Mouse (Mus musculus) limb, embryonic 15.5 days (tissue): ENCODE measurements at regions not wholly inside any gene's neighbourhood (a gene's known extent, or its start where the extent isn't known, plus 50 kb on each side); places are given as distances from the start of the nearest gene placed in this dataset.

Experiments used
- ATAC-seq: fragments of 200-750 bp; cut with Nextera tagmentation; 2 replicates; pipeline ENCODE4 v1.8.0; 2017; ENCODE audit warnings: low read depth, moderate TSS enrichment; ENCODE audit not compliant: insufficient number of reproducible peaks, low FRiP score, low TSS enrichment
- H3K27ac ChIP-seq: fragments of 300-500 bp; sonication (generic); 2 replicates; pipeline ENCODE4 v1.5.1; 2015; ENCODE audit warnings: moderate library complexity, mild to moderate bottlenecking, inconsistent platforms
- H3K27me3 ChIP-seq: fragments of 300-500 bp; sonication (generic); 2 replicates; pipeline ENCODE4 v1.6.1; 2015; ENCODE audit warnings: inconsistent platforms
- H3K36me3 ChIP-seq: fragments of 300-500 bp; sonication (generic); 2 replicates; pipeline ENCODE4 v1.6.1; 2015; ENCODE audit warnings: inconsistent platforms
- H3K4me1 ChIP-seq: fragments of 300-500 bp; sonication (generic); 2 replicates; pipeline ENCODE4 v1.6.1; 2015; ENCODE audit warnings: inconsistent platforms
- H3K4me2 ChIP-seq: fragments of 300-500 bp; sonication (generic); 2 replicates; pipeline ENCODE4 v1.6.1; 2015; ENCODE audit warnings: mild to moderate bottlenecking, inconsistent platforms
- H3K4me3 ChIP-seq: fragments of 300-500 bp; sonication (generic); 2 replicates; pipeline ENCODE4 v1.5.1; 2015; ENCODE audit warnings: mild to moderate bottlenecking, inconsistent platforms
- H3K9ac ChIP-seq: fragments of 300-500 bp; sonication (generic); 2 replicates; pipeline ENCODE4 v1.6.1; 2015; ENCODE audit warnings: inconsistent platforms
- H3K9me3 ChIP-seq: fragments of 300-500 bp; sonication (generic); 2 replicates; pipeline ENCODE4 v1.6.1; 2016; ENCODE audit warnings: inconsistent platforms
- WGBS: fragments of 180-500 bp; shearing (Covaris S2); methylation state at CpG from one replicate; pipeline ENCODE4 v1.1.7; 2015; 5-methylcytosine and 5-hydroxymethylcytosine counted together

DNA sequence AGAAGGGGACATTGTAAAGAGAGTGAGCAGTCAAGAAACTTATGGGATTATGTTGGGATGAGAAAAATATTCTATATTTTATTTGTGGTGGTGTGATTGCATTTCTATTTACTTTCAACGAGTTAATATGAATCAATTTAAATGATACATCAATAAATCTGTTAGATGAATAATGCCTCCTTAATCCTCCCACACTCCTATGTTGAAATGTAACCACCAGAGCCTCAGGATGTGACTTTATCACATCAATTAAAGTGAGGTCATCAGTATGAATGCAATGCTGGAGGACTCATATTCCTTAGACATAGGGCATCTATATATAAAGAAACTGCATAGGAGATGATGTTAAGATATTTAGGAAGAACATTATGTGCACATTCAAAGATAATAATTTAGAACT is 1195.3 kb upstream of the Cited2 start:
- H3K4me1 ChIP-seq = no peaks in the 10 kb centered on the region
- no peak overlapping the region for H3K27ac ChIP-seq
- ATAC-seq = no peak
- H3K27me3 ChIP-seq = no peaks in the 10 kb centered on the region
- H3K9me3 ChIP-seq = no peaks in the 10 kb centered on the region
- H3K4me2 ChIP-seq = no peak overlapping the region
- H3K4me3 ChIP-seq = no peak overlapping the region
- 70% methylated on average over 1 of the region's 1 CpGs for WGBS
- no peak overlapping the region for H3K9ac ChIP-seq
- H3K36me3 ChIP-seq = no peaks in the 10 kb centered on the region

DNA sequence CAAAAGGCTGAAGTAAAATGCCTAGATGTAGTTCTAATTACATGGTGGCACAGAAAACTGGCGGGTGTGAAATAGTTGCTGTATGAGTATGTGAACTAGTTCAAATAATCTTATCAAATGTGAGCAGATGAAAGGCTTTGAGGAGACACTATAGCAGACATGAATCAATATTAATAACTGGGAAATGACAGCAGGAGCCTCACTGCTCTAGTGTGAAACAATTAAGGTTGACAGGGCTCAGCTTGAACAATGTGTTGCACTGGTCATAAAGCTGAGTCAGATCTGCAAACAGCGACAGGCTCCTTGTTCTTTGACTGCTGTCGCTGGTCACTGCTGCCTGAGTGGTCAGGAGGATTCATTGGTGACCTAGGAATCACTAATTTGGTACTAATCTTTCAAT is 1185.4 kb upstream of the Cited2 start:
- Histone ChIP-seq H3K9me3 (no peaks in the 10 kb centered on the region), H3K27ac (no peak overlapping the region), H3K4me1 (no peaks in the 10 kb centered on the region), H3K4me2 (no peak overlapping the region), H3K27me3 (no peaks in the 10 kb centered on the region), H3K4me3 (no peak overlapping the region), H3K36me3 (no peaks in the 10 kb centered on the region), H3K9ac (no peak overlapping the region)
- 55% methylated on average over 3 of the region's 3 CpGs for WGBS
- ATAC-seq = no peak

DNA sequence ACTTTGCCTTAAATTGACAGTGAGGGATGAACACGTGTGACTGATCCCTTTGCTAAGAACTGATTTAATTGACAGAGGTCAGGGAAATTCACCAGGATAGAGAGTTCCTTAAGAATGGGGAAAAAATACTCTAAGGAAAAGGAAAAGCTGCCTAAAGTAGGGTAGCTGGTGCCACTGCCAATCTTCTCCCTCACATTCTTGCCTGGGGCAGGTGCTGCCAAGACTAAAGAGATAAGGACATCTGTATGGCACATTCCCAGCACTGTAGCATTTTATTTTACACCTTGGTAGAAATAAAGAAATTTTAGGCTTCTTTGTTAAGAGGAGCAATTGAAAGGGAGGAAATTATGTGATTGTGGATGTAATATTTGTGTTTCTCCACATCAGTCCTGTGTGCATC is 1184.6 kb upstream of the Cited2 start:
- ATAC-seq = no peak
- Histone ChIP-seq H3K36me3 (no peaks in the 10 kb centered on the region), H3K27me3 (no peaks in the 10 kb centered on the region), H3K4me3 (no peak overlapping the region), H3K4me2 (no peak overlapping the region), H3K4me1 (no peaks in the 10 kb centered on the region), H3K27ac (no peak overlapping the region), H3K9me3 (no peaks in the 10 kb centered on the region), H3K9ac (no peak overlapping the region)
- WGBS = 33% methylated on average over 1 of the region's 1 CpGs

DNA sequence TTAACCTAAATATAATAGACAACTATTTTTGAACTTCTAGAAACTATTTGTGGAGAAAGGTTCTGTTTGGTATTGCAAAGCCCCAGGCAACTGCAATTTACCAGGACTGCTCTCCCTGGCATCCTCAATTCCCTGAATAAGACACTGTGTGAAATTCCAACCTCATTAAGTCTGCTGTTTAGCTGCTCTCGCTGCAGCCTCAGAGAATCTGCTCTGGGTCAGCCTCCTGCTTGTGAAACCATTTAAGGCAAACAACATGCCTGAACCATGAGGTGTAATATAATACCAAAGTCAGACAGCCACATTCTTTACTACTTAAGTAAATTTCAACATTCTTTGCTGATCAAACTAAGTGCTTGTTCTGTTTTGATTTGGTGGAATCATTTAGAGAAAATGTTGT is 1177.6 kb upstream of the Cited2 start:
- H3K27me3 ChIP-seq = no peaks in the 10 kb centered on the region
- H3K27ac ChIP-seq = peak overlapping the region; percentile 47; the same call in 1 of the 2 replicates
- 8% methylated on average over 1 of the region's 1 CpGs for WGBS
- H3K4me1 ChIP-seq = no peaks in the 10 kb centered on the region
- no peaks in the 10 kb centered on the region for H3K9me3 ChIP-seq
- no peaks in the 10 kb centered on the region for H3K36me3 ChIP-seq
- H3K4me2 ChIP-seq = no peak overlapping the region
- no peak overlapping the region for H3K9ac ChIP-seq
- no peak for ATAC-seq
- H3K4me3 ChIP-seq = no peak overlapping the region

DNA sequence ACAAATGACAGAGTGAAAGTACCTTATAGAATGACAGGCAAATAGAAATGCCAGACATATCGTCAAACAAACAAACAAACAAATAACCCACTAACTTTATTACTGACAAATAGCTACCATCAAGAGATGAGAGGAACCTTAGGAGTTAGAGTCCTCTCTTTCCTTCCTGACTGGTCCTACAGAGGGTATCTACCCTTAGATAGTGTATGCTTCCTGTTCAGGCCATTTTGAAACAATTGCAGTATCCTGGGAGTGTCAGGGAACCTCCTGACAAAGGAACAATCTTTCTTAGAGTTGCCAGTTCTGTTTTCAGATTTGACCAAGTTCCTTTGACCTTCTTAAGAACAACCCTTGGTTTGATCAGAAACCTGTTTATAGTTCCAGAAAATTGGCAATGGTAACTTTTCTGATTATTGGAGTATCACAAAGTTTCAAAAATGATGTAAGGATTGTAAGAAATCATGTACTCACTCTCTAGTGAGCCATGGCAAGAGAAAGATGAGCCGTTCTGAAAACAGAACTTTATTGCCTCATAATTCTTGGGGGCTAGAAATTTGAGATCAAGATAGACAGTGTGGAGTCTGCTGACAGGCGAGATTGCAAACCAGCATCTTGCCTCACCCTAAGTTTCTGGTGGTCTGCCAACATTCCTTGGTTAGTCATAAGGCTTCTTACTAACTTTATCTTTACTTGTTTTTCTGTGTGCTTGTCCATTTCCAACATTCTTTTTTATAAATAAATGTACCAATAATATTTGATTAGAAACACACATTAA is 1170.0 kb upstream of the Cited2 start:
- Histone ChIP-seq H3K4me3 (no peak overlapping the region), H3K4me2 (no peak overlapping the region), H3K9me3 (no peaks in the 10 kb centered on the region), H3K9ac (no peak overlapping the region), H3K36me3 (no peaks in the 10 kb centered on the region), H3K27me3 (no peaks in the 10 kb centered on the region), H3K4me1 (no peaks in the 10 kb centered on the region), H3K27ac (peak overlapping the region; percentile 54; the same call in 1 of the 2 replicates)
- ATAC-seq = no peak
- WGBS = 35% methylated on average over 3 of the region's 3 CpGs

DNA sequence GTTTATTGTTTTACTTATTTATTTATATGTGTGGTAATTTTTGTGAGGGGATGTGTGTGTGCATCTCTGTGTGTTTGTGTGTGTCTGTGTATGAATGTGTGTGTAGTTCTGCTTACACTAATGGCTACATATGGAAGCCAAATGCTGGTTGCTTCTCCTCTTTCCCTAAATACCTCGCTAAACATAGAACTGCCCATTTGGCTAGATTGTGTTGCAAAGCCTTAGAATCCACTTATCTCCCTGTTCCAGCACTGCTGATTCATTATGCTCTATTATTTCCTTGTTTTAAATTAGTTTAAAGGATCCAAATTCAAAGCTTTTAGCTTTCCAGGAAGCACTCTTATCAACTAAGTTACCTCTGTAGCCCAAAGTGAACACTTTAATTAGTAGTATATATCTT is 1148.5 kb upstream of the Cited2 start:
- no peak for ATAC-seq
- WGBS = 67% methylated on average over 1 of the region's 1 CpGs
- no peak overlapping the region for H3K27ac ChIP-seq
- H3K4me3 ChIP-seq = no peak overlapping the region
- H3K9me3 ChIP-seq = no peaks in the 10 kb centered on the region
- H3K27me3 ChIP-seq = no peaks in the 10 kb centered on the region
- H3K4me1 ChIP-seq = no peaks in the 10 kb centered on the region
- no peak overlapping the region for H3K9ac ChIP-seq
- no peaks in the 10 kb centered on the region for H3K36me3 ChIP-seq
- no peak overlapping the region for H3K4me2 ChIP-seq

DNA sequence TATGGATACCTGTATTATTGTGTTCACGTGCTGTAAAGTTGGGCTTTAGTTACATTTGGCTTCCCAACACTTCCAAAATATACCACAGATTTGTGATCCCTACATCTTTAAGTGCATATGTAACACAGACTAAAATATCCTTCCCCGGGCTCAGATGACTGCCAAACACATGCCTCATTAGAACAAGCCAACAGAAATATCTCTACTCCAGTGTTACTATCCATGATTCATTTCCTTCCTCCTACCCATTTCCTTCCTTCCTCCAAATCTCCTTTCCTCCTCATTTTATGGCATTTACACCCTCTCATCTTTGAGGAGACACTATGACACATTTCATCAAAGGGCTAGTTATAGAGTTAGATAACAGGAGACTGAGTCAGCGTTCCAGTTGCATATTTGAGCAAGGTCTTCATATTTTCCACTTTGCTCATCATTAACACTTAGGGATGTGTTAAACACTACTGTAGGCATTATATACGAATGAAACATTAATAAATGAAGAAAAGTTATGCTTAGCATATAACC is 1144.4 kb upstream of the Cited2 start:
- Histone ChIP-seq H3K27me3 (no peaks in the 10 kb centered on the region), H3K4me3 (no peak overlapping the region), H3K4me1 (no peaks in the 10 kb centered on the region), H3K4me2 (no peak overlapping the region), H3K27ac (no peak overlapping the region), H3K9ac (no peak overlapping the region), H3K9me3 (no peaks in the 10 kb centered on the region), H3K36me3 (no peaks in the 10 kb centered on the region)
- WGBS = 80% methylated on average over 4 of the region's 4 CpGs
- no peak for ATAC-seq

DNA sequence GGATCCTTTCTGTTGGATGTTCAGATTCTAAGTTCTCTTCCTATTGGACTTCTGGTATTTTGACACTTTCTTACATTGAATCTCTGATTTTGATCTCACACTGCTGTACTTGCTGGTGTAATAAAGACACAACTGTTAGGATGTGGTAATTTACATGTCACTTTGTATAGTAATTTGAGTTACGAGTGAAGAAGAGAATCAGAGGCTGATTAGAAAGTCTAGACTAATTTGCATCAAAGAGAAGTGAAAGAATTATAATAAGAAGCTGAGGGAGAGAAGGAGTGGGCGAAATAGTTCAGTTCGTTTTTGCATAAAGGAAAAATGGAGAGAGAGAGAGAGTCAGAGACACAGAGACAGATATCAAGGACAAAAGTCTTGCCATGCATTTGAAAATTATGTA is 1142.8 kb upstream of the Cited2 start:
- H3K27ac ChIP-seq = no peak overlapping the region
- H3K4me3 ChIP-seq = no peak overlapping the region
- no peaks in the 10 kb centered on the region for H3K9me3 ChIP-seq
- ATAC-seq = no peak
- 87% methylated on average over 3 of the region's 3 CpGs for whole genome bisulfite sequencing
- H3K4me1 ChIP-seq = no peaks in the 10 kb centered on the region
- no peak overlapping the region for H3K4me2 ChIP-seq
- no peaks in the 10 kb centered on the region for H3K36me3 ChIP-seq
- no peak overlapping the region for H3K9ac ChIP-seq
- no peaks in the 10 kb centered on the region for H3K27me3 ChIP-seq

DNA sequence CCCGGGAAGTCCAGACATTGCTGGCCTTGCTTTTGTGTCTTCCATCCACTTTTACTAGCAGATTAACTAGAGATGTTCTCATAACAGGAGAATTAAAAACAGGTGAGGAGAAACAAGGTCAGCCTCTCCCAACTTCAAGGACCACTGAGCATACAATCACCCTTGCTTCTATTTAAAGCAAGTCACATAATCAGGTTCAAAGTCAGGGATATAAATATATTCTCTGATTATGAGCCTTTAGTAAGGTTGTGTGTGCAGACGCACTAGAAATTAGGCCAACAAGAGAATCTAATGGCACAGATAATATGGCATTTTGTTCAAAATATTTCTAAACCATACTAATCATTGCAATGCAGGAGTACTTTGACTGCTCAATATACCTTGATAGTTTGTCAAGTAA is 1134.2 kb upstream of the Cited2 start:
- Histone ChIP-seq H3K27ac (no peak overlapping the region), H3K4me3 (no peak overlapping the region), H3K36me3 (no peaks in the 10 kb centered on the region), H3K9me3 (no peaks in the 10 kb centered on the region), H3K4me2 (no peak overlapping the region), H3K4me1 (no peaks in the 10 kb centered on the region), H3K9ac (no peak overlapping the region), H3K27me3 (no peaks in the 10 kb centered on the region)
- 51% methylated on average over 2 of the region's 2 CpGs for WGBS
- no peak for ATAC-seq

DNA sequence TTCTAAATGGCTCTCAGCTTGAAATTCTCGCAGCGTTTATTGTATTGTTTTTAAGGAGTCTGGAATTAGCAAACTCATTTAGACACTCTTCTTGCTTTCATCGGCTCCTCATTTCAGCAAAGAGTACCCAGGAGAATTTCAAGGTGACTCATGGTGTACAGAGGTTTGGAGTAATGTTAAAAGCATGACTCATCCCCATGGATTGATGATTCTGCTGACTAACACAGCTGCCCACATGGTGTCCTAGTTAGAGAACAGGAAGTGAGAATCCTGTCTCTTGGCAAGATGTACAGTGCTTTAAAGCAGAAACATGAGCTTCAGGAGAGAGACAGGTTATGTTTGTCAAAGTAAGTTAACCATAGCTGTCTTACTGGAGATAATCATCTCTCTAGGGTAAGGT is 1133.6 kb upstream of the Cited2 start:
- no peak for ATAC-seq
- H3K9me3 ChIP-seq = no peaks in the 10 kb centered on the region
- no peak overlapping the region for H3K4me3 ChIP-seq
- H3K9ac ChIP-seq = no peak overlapping the region
- no peaks in the 10 kb centered on the region for H3K4me1 ChIP-seq
- no peaks in the 10 kb centered on the region for H3K27me3 ChIP-seq
- no peaks in the 10 kb centered on the region for H3K36me3 ChIP-seq
- 71% methylated on average over 3 of the region's 3 CpGs for WGBS
- no peak overlapping the region for H3K27ac ChIP-seq
- no peak overlapping the region for H3K4me2 ChIP-seq

DNA sequence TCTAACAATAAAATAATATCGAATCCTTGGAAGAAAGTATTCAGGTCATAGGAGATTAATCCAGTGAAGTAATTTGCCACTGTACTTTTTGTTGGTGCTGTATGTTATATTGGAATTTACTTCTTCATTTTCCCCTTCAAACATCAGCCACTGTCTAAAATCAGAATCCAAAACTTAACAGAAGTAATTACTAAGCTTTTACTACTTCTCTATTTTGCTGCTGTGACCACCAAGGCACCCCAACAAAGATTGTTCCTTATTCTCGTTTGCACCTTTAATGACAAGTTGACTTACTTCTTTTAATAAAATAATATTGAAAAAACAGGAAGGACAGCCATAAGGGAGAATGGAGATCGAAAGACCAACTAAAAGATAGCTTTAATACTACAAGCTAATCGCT is 1130.1 kb upstream of the Cited2 start:
- no peak for ATAC-seq
- Histone ChIP-seq H3K4me1 (no peaks in the 10 kb centered on the region), H3K4me3 (no peak overlapping the region), H3K9me3 (no peaks in the 10 kb centered on the region), H3K27ac (no peak overlapping the region), H3K36me3 (no peaks in the 10 kb centered on the region), H3K27me3 (no peaks in the 10 kb centered on the region), H3K9ac (no peak overlapping the region), H3K4me2 (no peak overlapping the region)
- 86% methylated on average over 4 of the region's 4 CpGs for WGBS

DNA sequence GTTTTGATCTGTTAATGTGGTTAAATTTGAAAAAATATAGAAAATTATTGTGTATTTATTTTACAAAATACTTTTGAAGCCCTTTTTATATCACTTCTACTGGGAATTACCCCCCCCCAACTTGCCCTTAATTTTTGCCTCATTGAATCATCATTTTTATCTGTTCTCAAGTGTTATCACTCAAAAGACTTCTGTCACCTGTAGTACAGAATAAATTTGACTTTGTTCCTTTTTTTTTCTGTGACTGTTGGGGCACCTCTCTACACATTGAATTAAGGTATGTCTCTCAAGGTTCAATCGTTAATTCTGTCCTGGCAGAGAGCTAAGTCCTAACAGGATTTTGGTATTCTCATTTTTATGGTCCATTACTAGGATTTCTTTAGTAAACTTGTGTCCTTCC is 1123.0 kb upstream of the Cited2 start:
- no peak overlapping the region for H3K4me3 ChIP-seq
- H3K36me3 ChIP-seq = no peaks in the 10 kb centered on the region
- H3K27me3 ChIP-seq = no peaks in the 10 kb centered on the region
- no peak overlapping the region for H3K9ac ChIP-seq
- no peaks in the 10 kb centered on the region for H3K9me3 ChIP-seq
- no peak overlapping the region for H3K4me2 ChIP-seq
- 82% methylated on average over 1 of the region's 1 CpGs for WGBS
- no peak for ATAC-seq
- H3K27ac ChIP-seq = no peak overlapping the region
- H3K4me1 ChIP-seq = no peaks in the 10 kb centered on the region
